Mouse (Mus musculus) ES-E14 (cell line): ENCODE measurements around the gene Lyrm1.

Experiments
- CHD2 ChIP-seq: IDR thresholded peaks from 2 replicates; pipeline ENCODE4 v1.6.1; 2014; ENCODE audit warnings: mild to moderate bottlenecking, low read depth, low read length, inconsistent platforms
- HCFC1 ChIP-seq: IDR thresholded peaks from 2 replicates; pipeline ENCODE4 v1.6.1; 2012; ENCODE audit warnings: low read length, inconsistent platforms, borderline replicate concordance; ENCODE audit not compliant: insufficient read depth
- MAFK ChIP-seq: IDR thresholded peaks from 2 replicates; pipeline ENCODE4 v1.6.1; 2014; ENCODE audit warnings: mild to moderate bottlenecking, low read depth, low read length, inconsistent platforms; ENCODE audit not compliant: insufficient read depth
- ZC3H11A ChIP-seq: IDR thresholded peaks from 2 replicates; pipeline ENCODE4 v1.6.1; 2012; ENCODE audit warnings: low read depth, mild to moderate bottlenecking, inconsistent platforms, low read length, borderline replicate concordance

- no peak for TF ChIP-seq ZC3H11A
- TF ChIP-seq HCFC1, result no peak
- no peak for TF ChIP-seq MAFK
- no peak for TF ChIP-seq CHD2
These were observed 15.3 kb upstream of the Lyrm1 start for GRCm38 (mm10) chr7:119880345-119880744.
